Mouse (Mus musculus) embryonic fibroblast, embryonic 13.5 days (primary cell): ENCODE results near the gene Nfib. TPM values are rescaled to one million over a fixed set of nuclear protein-coding genes. Genes with fewer than 3 reads are reported as not detected.

Experiments used
- H3K27ac ChIP-seq: 2 replicates; pipeline ENCODE4 v1.5.1; 2012; ENCODE audit warnings: low read length, control low read depth, inconsistent platforms; ENCODE audit not compliant: insufficient read depth
- H3K4me1 ChIP-seq: 2 replicates; pipeline ENCODE4 v1.6.1; 2011; ENCODE audit warnings: low read length; ENCODE audit not compliant: control insufficient read depth, insufficient read depth
- H3K4me3 ChIP-seq: 2 replicates; pipeline ENCODE4 v1.5.1; 2011; ENCODE audit warnings: mild to moderate bottlenecking, control low read depth, low read length; ENCODE audit not compliant: insufficient read depth
- CTCF ChIP-seq: IDR thresholded peaks from 2 replicates; pipeline ENCODE4 v1.5.1; 2011; ENCODE audit warnings: mild to moderate bottlenecking, control low read depth, low read length, moderate library complexity, borderline replicate concordance; ENCODE audit not compliant: insufficient read depth
- POLR2A ChIP-seq: IDR thresholded peaks from 2 replicates; pipeline ENCODE4 v1.6.1; 2011; ENCODE audit warnings: low read depth, mild to moderate bottlenecking, control low read depth, low read length, moderate library complexity
- polyA plus RNA-seq: library from polyadenylated mRNA; stranded (reverse); fragments of >200 nt; gene quantifications from 2 replicates; pipeline ENCODE4 v1.2.4, GENCODE M21; 2011; ENCODE audit warnings: low read depth; ENCODE audit not compliant: missing spikeins, insufficient read length

Gene Nfib
- polyA plus RNA-seq, result 38.7 and 69.5 TPM in 2 replicates

DNA sequence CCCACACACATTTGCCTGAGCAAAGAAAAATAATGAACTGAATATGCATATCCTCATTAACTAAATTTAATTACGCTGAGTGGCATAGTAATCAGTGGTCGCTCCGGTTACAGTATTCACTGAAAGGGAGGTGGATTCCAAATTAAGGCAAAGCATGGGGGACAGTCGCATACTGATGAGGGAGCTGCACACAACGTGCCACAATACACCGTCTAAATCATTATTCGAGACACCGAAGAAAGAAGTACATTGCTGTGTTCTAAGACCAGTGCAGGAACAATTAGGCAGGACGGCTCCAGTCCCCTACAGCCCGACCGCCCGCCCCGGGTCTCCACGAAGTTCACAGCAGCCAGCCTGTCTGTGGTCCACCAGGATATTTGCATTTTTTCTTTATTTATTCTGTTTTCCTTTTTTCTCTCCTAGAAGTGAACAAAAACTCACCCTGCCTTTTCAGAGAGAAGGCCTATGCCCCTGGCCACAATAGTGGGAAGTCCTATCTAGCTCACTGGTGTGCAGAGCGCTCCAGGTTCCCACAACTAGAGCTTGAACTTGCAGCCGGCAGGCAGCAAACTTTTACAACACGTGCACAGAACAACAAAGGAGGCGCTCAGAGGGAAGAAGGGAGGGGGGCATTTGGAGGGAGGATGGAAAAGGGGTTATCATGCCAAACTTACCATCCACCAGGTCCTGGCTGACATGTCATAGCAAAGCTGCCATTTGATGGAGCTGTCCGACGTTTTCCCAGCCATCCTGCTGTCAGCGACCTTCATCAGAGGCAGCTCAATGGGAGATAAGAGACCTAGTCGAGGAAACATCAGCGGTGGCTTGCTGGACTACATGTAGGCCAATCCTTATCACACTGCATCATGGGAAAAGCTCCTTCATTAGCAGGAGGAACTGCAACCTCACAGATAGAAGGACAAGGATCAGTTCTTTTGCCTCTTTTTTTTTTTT, at the start of gene Nfib:
Nfib (minus strand) TSS at position 910 of the 954 bp plus-strand sequence.
- TF ChIP-seq POLR2A (no peak), CTCF (no peak)
- Histone ChIP-seq H3K4me3 (no peak within 1 kb of the TSS), H3K4me1 (no peaks in the 10 kb centered on the region), H3K27ac (no peak within 1 kb of the TSS)

GRCm38 (mm10) chr4:82735764-82736163, 30.2 kb upstream of the Nfib start:
- Histone ChIP-seq H3K4me3 (no peak overlapping the region), H3K27ac (no peak overlapping the region), H3K4me1 (no peaks in the 10 kb centered on the region)
- no peak for TF ChIP-seq CTCF
- TF ChIP-seq POLR2A, result no peak

- TF ChIP-seq CTCF (no peak), POLR2A (no peak)
- H3K4me1 ChIP-seq, result no peaks in the 10 kb centered on the region
- no peak overlapping the region for H3K27ac ChIP-seq
- no peak overlapping the region for H3K4me3 ChIP-seq
Measured at GRCm38 (mm10) chr4:82734765-82735481, 29.4 kb upstream of the Nfib start.

DNA sequence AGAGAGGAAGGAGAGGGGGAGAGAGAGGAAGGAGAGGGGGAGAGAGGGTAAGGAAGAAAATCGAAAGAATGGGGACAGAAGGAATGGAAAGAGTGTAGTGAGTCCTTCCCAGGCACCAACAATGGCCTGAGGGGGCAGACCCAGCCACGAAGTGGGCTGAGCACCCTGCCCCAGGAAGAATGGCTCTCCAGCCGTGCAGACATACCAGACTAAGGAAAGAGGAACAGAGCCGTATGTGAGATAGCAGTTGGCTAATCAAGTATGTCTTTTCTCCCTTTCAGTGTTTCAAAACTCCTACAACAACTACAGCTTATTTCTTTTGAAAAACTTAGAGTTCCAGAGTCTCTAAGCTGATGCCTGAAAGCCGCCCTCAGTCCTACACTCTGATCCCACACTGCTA, 28.8 kb upstream of the Nfib start:
- no peaks in the 10 kb centered on the region for H3K4me1 ChIP-seq
- no peak overlapping the region for H3K4me3 ChIP-seq
- H3K27ac ChIP-seq, result no peak overlapping the region
- TF ChIP-seq CTCF (no peak), POLR2A (no peak)

GRCm38 (mm10) chr4:82733636-82734035, 28.1 kb upstream of the Nfib start:
- TF ChIP-seq CTCF (no peak), POLR2A (no peak)
- Histone ChIP-seq H3K4me1 (no peaks in the 10 kb centered on the region), H3K4me3 (no peak overlapping the region), H3K27ac (no peak overlapping the region)

DNA sequence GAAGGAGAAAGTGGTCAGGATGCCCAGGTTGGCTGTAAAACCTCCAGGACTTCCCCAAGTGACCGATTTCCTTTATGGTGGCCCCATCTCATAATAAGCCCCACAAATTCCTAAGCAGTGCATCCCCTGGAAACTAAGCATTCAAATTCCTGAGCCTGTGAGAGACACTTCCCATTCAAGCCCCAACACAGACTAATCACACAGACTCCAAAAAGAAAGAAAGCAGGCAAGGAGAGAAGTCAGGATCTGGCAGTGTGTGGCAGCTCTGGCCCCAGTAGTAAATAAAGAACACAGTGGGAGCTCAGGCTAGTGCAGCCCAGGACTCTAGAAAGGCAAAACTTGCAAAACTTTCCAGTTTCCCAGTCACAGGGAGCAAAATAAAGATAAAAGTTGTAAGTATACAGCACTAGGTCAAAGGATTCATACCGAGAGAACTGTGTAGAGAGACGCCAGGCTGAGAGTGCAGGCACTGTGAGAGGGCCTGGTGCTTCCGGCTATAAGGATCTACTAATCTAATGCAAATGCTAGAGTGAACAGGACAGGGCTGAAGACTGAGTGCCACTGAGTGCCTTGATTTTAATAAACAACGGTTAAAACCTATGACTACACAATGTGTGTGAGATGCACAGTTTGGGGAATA, 24.8 kb upstream of the Nfib start:
- H3K4me1 ChIP-seq, result no peaks in the 10 kb centered on the region
- TF ChIP-seq CTCF, result no peak
- TF ChIP-seq POLR2A, result no peak
- no peak overlapping the region for H3K4me3 ChIP-seq
- H3K27ac ChIP-seq, result no peak overlapping the region

- no peak overlapping the region for H3K4me3 ChIP-seq
- H3K27ac ChIP-seq, result no peak overlapping the region
- H3K4me1 ChIP-seq, result no peaks in the 10 kb centered on the region
- no peak for TF ChIP-seq CTCF
- TF ChIP-seq POLR2A, result no peak
Measured at GRCm38 (mm10) chr4:82724058-82724457, 18.5 kb upstream of the Nfib start.

GRCm38 (mm10) chr4:82723048-82723447, 17.5 kb upstream of the Nfib start:
- H3K4me3 ChIP-seq, result no peak overlapping the region
- TF ChIP-seq CTCF, result no peak
- no peak for TF ChIP-seq POLR2A
- H3K4me1 ChIP-seq, result no peaks in the 10 kb centered on the region
- H3K27ac ChIP-seq, result no peak overlapping the region

DNA sequence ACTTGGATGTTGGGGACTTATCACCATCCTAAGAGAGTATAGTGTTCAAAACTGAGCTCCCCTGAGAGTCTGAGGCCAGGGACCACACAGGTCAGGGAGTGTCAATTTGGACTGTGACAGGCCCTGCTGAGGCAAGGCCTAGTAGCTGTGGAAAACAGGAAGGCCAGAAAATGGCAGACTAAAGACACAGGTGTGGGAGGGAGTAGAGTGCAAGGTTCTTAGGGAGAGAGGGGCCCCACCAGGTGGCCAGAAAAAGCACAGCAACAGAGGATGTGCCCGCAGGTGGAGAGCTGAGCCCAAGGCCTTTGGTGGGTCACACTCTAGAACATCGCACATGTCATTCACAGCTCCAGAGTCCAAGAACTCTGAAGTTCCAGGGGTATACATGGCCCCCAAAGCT, 10.3 kb upstream of the Nfib start:
- no peak for TF ChIP-seq POLR2A
- no peak for TF ChIP-seq CTCF
- Histone ChIP-seq H3K27ac (no peak overlapping the region), H3K4me3 (no peak overlapping the region), H3K4me1 (no peaks in the 10 kb centered on the region)

DNA sequence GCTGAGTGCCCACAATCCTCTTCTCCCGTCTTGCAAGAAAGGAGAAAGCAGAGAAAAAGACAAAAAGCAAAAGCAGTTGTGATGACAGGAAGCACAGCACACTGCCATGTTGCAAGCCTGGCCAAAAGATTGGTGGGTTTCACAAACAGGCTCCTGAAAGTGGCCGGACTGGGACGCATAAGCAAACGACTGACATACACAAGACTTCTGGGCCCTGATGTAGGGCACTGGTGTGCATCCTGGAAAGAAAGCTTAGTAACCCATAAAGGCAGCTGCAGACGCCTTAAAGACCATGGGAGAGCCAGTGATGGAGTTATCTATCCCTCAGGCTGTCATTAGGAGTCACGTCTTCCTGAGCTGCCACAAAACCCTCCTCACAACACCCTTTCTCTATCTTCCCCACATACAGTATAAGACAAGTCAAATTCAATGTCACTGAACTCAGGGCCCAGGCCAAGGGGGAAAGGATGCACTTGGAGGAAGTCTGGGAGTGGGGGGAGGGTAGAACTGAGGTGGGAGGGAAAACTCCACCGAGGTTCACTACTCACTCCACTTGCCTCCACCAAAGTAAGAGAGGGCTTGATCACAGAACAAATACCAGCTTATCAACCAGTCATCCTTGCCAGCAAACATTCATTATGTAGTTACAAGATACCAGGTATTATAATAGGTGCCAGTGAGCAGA, 6.2 kb upstream of the Nfib start:
- Histone ChIP-seq H3K27ac (no peak overlapping the region), H3K4me3 (no peak overlapping the region), H3K4me1 (no peaks in the 10 kb centered on the region)
- TF ChIP-seq CTCF, result no peak
- no peak for TF ChIP-seq POLR2A
